In genomic region chr13:73239191-73239746, GRCm38 (mm10) we compare ENCODE assay signal across 36 mouse cellular contexts. TPM values are rescaled to one million over a fixed set of nuclear protein-coding genes. Genes with fewer than 3 reads are reported as not detected.
DNase-seq lines count a peak whose midpoint lies in the region; ATAC-seq and TF ChIP-seq lines count a peak whose summit lies in the region.
"Had no signal": no experiment of that assay in that cellular context is flagged by ENCODE, and none has a peak within 500 bp of the region (broad histone marks: within the 10 kb centered on the region; RNA-seq: fewer than 3 reads in every experiment).

No protein-coding gene starts in this region.

- no peak for ATAC-seq in hindbrain, embryonic 12.5 days (ENCODE audit: low FRiP score)
- no peak for ATAC-seq in hindbrain, postnatal 0 days
- 0 out of 2 replicates have a peak, but pooled peaks have one; percentile 37 for ATAC-seq in midbrain, embryonic 13.5 days
- ATAC-seq in midbrain, embryonic 14.5 days (ENCODE audit: low FRiP score, low TSS enrichment): no peak
- peak; percentile 27; the same call in 1 of the 2 replicates for ATAC-seq in hindbrain, embryonic 16.5 days
- peak; percentile 47; the same call in 1 of the 2 replicates for ATAC-seq in midbrain, postnatal 0 days (ENCODE audit: low FRiP score)
- ATAC-seq: forebrain, embryonic 15.5 days; intestine, postnatal 0 days had no signal

- WGBS in hindbrain, embryonic 12.5 days: 73% methylated on average over 4 of the region's 4 CpGs
- WGBS in hindbrain, postnatal 0 days: 53% methylated on average over 4 of the region's 4 CpGs
- WGBS in midbrain, embryonic 13.5 days: 58% methylated on average over 4 of the region's 4 CpGs
- WGBS in midbrain, embryonic 14.5 days: 38% methylated on average over 4 of the region's 4 CpGs
- 52% methylated on average over 4 of the region's 4 CpGs for WGBS in hindbrain, embryonic 16.5 days
- 41% methylated on average over 4 of the region's 4 CpGs for WGBS in midbrain, postnatal 0 days

- no peak overlapping the region for H3K4me3 ChIP-seq in hindbrain, embryonic 12.5 days
- no peak overlapping the region for H3K4me3 ChIP-seq in hindbrain, postnatal 0 days (ENCODE audit: low read length)
- no peak overlapping the region for H3K4me3 ChIP-seq in midbrain, embryonic 13.5 days (replicated peaks)
- H3K4me3 ChIP-seq in midbrain, embryonic 14.5 days (replicated peaks; ENCODE audit: low read depth, low read length): no peak overlapping the region
- no peak overlapping the region for H3K4me3 ChIP-seq in hindbrain, embryonic 16.5 days (ENCODE audit: low read length)
- no peak overlapping the region for H3K4me3 ChIP-seq in midbrain, postnatal 0 days (ENCODE audit: low read depth, low read length)
- H3K4me3 ChIP-seq: forebrain, embryonic 10.5 days; forebrain, embryonic 15.5 days; gastrocnemius, adult 2 months; heart, embryonic 15.5 days; left cerebral cortex, adult 2 months; limb, embryonic 12.5 days; lung, embryonic 15.5 days; midbrain, embryonic 12.5 days; myocyte; neural tube, embryonic 13.5 days; stomach, embryonic 15.5 days had no signal

- H3K4me2 ChIP-seq in hindbrain, embryonic 12.5 days (replicated peaks): no peak overlapping the region
- no peak overlapping the region for H3K4me2 ChIP-seq in hindbrain, postnatal 0 days (ENCODE audit: low read depth, low read length)
- H3K4me2 ChIP-seq in midbrain, embryonic 13.5 days (replicated peaks): no peak overlapping the region
- H3K4me2 ChIP-seq in midbrain, embryonic 14.5 days (ENCODE audit: low read length): no peak overlapping the region
- no peak overlapping the region for H3K4me2 ChIP-seq in hindbrain, embryonic 16.5 days (ENCODE audit: low read length)
- H3K4me2 ChIP-seq in midbrain, postnatal 0 days (ENCODE audit: low read depth, low read length, poor library complexity, severe bottlenecking): no peak overlapping the region
- H3K4me2 ChIP-seq: forebrain, embryonic 15.5 days; heart, embryonic 15.5 days; limb, embryonic 12.5 days; lung, embryonic 15.5 days; midbrain, embryonic 12.5 days; neural tube, embryonic 13.5 days; stomach, embryonic 15.5 days had no signal

- TF ChIP-seq CTCF in hindbrain, postnatal 0 days (IDR thresholded peaks at IDR 0.05; ENCODE audit: low read depth): no peak
- no peak for TF ChIP-seq CTCF in midbrain, postnatal 0 days (IDR thresholded peaks at IDR 0.05)

- no peaks in the 10 kb centered on the region; the same call in 1 of the 2 replicates for H3K9me3 ChIP-seq in hindbrain, embryonic 12.5 days (replicated peaks)
- peaks cover 4% of the 10 kb centered on the region; the same call in 1 of the 2 replicates for H3K9me3 ChIP-seq in hindbrain, postnatal 0 days (ENCODE audit: low read length)
- H3K9me3 ChIP-seq in midbrain, embryonic 13.5 days: no peaks in the 10 kb centered on the region; the same call in 1 of the 2 replicates
- peaks cover 6% of the 10 kb centered on the region; the same call in 1 of the 2 replicates for H3K9me3 ChIP-seq in midbrain, embryonic 14.5 days (ENCODE audit: control insufficient read depth, low read length)
- no peaks in the 10 kb centered on the region for H3K9me3 ChIP-seq in hindbrain, embryonic 16.5 days (ENCODE audit: control insufficient read depth, low read length)
- H3K9me3 ChIP-seq in midbrain, postnatal 0 days (ENCODE audit: low read length): 0 out of 2 replicates have a peak, but pooled peaks cover 3% of the 10 kb centered on the region
- H3K9me3 ChIP-seq: forebrain, embryonic 15.5 days; heart, embryonic 15.5 days; lung, embryonic 15.5 days; stomach, embryonic 15.5 days had no signal

- H3K4me1 ChIP-seq in hindbrain, embryonic 12.5 days: peaks cover 10% of the 10 kb centered on the region
- no peaks in the 10 kb centered on the region for H3K4me1 ChIP-seq in hindbrain, postnatal 0 days (ENCODE audit: insufficient read depth, low read length)
- peaks cover 18% of the 10 kb centered on the region for H3K4me1 ChIP-seq in midbrain, embryonic 13.5 days (replicated peaks)
- H3K4me1 ChIP-seq in midbrain, embryonic 14.5 days (ENCODE audit: control insufficient read depth, insufficient read depth, low read length): peaks cover 11% of the 10 kb centered on the region; the same call in 1 of the 2 replicates
- H3K4me1 ChIP-seq in hindbrain, embryonic 16.5 days (ENCODE audit: control insufficient read depth, insufficient read depth, low read depth, low read length): no peaks in the 10 kb centered on the region
- H3K4me1 ChIP-seq in midbrain, postnatal 0 days (ENCODE audit: insufficient read depth, low read length): no peaks in the 10 kb centered on the region
- H3K4me1 ChIP-seq: forebrain, embryonic 15.5 days; heart, embryonic 15.5 days; lung, embryonic 15.5 days; stomach, embryonic 15.5 days had no signal

- no peak for DNase-seq in hindbrain, postnatal 0 days (ENCODE audit: low spot score)
- no peak for DNase-seq in midbrain, embryonic 14.5 days
- DNase-seq in midbrain, postnatal 0 days (ENCODE audit: low spot score): no peak
- DNase-seq in urinary bladder, adult 18-20 months (ENCODE audit: low spot score in 2 of 2): no peak
- DNase-seq: adrenal gland, postnatal 36 days; B cell, adult 2 months; cerebellum, adult 8-10 months; cerebellum, postnatal 25 days; gastrocnemius, adult 2 months; gastrocnemius, postnatal 36 days; kidney, postnatal 25 days; right cerebral cortex, postnatal 25 days; thymus, adult 18-20 months; thymus, postnatal 25 days had no signal

- 0 out of 2 replicates have a peak overlapping the region, but pooled peaks have one; percentile 17 for H3K27ac ChIP-seq in hindbrain, embryonic 12.5 days
- H3K27ac ChIP-seq in hindbrain, postnatal 0 days: no peak overlapping the region
- H3K27ac ChIP-seq in midbrain, embryonic 13.5 days: no peak overlapping the region
- H3K27ac ChIP-seq in midbrain, embryonic 14.5 days (replicated peaks; ENCODE audit: low read depth, low read length): no peak overlapping the region; the same call in 1 of the 2 replicates
- no peak overlapping the region for H3K27ac ChIP-seq in hindbrain, embryonic 16.5 days (ENCODE audit: low read depth, low read length)
- H3K27ac ChIP-seq in midbrain, postnatal 0 days (ENCODE audit: low read depth, low read length): no peak overlapping the region
- H3K27ac ChIP-seq: forebrain, embryonic 10.5 days; forebrain, embryonic 15.5 days; gastrocnemius, adult 2 months; heart, embryonic 15.5 days; left cerebral cortex, adult 2 months; limb, embryonic 12.5 days; lung, embryonic 15.5 days; midbrain, embryonic 12.5 days; neural tube, embryonic 13.5 days; stomach, embryonic 15.5 days had no signal

- no peaks in the 10 kb centered on the region for H3K36me3 ChIP-seq in hindbrain, embryonic 12.5 days
- H3K36me3 ChIP-seq in hindbrain, postnatal 0 days (ENCODE audit: insufficient read depth, low read length): no peaks in the 10 kb centered on the region
- no peaks in the 10 kb centered on the region for H3K36me3 ChIP-seq in midbrain, embryonic 13.5 days
- no peaks in the 10 kb centered on the region for H3K36me3 ChIP-seq in midbrain, embryonic 14.5 days (ENCODE audit: control insufficient read depth, insufficient read depth, low read length)
- no peaks in the 10 kb centered on the region for H3K36me3 ChIP-seq in hindbrain, embryonic 16.5 days (ENCODE audit: control insufficient read depth, insufficient read depth, low read length)
- H3K36me3 ChIP-seq in midbrain, postnatal 0 days (ENCODE audit: insufficient read depth, low read length): no peaks in the 10 kb centered on the region
- H3K36me3 ChIP-seq: forebrain, embryonic 10.5 days; forebrain, embryonic 15.5 days; heart, embryonic 15.5 days; limb, embryonic 12.5 days; lung, embryonic 15.5 days; midbrain, embryonic 12.5 days; neural tube, embryonic 13.5 days; stomach, embryonic 15.5 days had no signal

- no peaks in the 10 kb centered on the region for H3K27me3 ChIP-seq in hindbrain, embryonic 12.5 days
- H3K27me3 ChIP-seq in hindbrain, postnatal 0 days (ENCODE audit: insufficient read depth, low read length): no peaks in the 10 kb centered on the region
- no peaks in the 10 kb centered on the region for H3K27me3 ChIP-seq in midbrain, embryonic 13.5 days
- H3K27me3 ChIP-seq in midbrain, embryonic 14.5 days (ENCODE audit: control insufficient read depth, insufficient read depth, low read length): no peaks in the 10 kb centered on the region
- no peaks in the 10 kb centered on the region for H3K27me3 ChIP-seq in hindbrain, embryonic 16.5 days (replicated peaks; ENCODE audit: control insufficient read depth, insufficient read depth, low read length)
- no peaks in the 10 kb centered on the region for H3K27me3 ChIP-seq in midbrain, postnatal 0 days (ENCODE audit: insufficient read depth, low read length)
- H3K27me3 ChIP-seq: forebrain, embryonic 15.5 days; heart, embryonic 15.5 days; limb, embryonic 12.5 days; lung, embryonic 15.5 days; midbrain, embryonic 12.5 days; neural tube, embryonic 13.5 days; stomach, embryonic 15.5 days had no signal

- H3K9ac ChIP-seq in hindbrain, embryonic 12.5 days: no peak overlapping the region
- H3K9ac ChIP-seq in hindbrain, postnatal 0 days (replicated peaks; ENCODE audit: low read length): no peak overlapping the region
- H3K9ac ChIP-seq in midbrain, embryonic 13.5 days (replicated peaks): no peak overlapping the region
- H3K9ac ChIP-seq in midbrain, embryonic 14.5 days (replicated peaks; ENCODE audit: low read length): no peak overlapping the region
- H3K9ac ChIP-seq in hindbrain, embryonic 16.5 days (ENCODE audit: low read depth, low read length): no peak overlapping the region
- no peak overlapping the region for H3K9ac ChIP-seq in midbrain, postnatal 0 days (replicated peaks; ENCODE audit: low read length, poor library complexity, severe bottlenecking)
- H3K9ac ChIP-seq: forebrain, embryonic 15.5 days; heart, embryonic 15.5 days; limb, embryonic 12.5 days; lung, embryonic 15.5 days; midbrain, embryonic 12.5 days; neural tube, embryonic 13.5 days; stomach, embryonic 15.5 days had no signal

RNA-seq across cellular contexts. Expression of gene Irx4, which starts 21.0 kb away (rescaled TPM):
- polyA plus RNA-seq in hindbrain, embryonic 12.5 days (2016; fragmentation: Nextera tagmentation; extraction: Ambion mirVana): 7.6 and 8.7 TPM in 2 replicates
- total RNA-seq in hindbrain, postnatal 0 days (2014; rRNA removed): 4.6 and 5.1 TPM in 2 replicates
- 3.1 and 3.8 TPM in 2 replicates for polyA plus RNA-seq in hindbrain, postnatal 0 days (2015; fragmentation: Nextera tagmentation; extraction: Ambion mirVana)
- 1.2 and 1.5 TPM in 2 replicates for polyA plus RNA-seq in midbrain, embryonic 13.5 days (2015; fragmentation: Nextera tagmentation; extraction: Ambion mirVana)
- 2.3 and 3.0 TPM in 2 replicates for polyA plus RNA-seq in midbrain, embryonic 14.5 days (2014; fragmentation: Nextera tagmentation; extraction: Ambion mirVana)
- polyA plus RNA-seq in hindbrain, embryonic 16.5 days (2015; fragmentation: Nextera tagmentation; extraction: Ambion mirVana): 3.0 and 5.0 TPM in 2 replicates
- 2.8 and 2.9 TPM in 2 replicates for total RNA-seq in midbrain, postnatal 0 days (2014; rRNA removed)
- 0.63 and 1.0 TPM in 2 replicates for polyA plus RNA-seq in midbrain, postnatal 0 days (2015; fragmentation: Nextera tagmentation; extraction: Ambion mirVana)
- total RNA-seq: adrenal gland, adult 18-20 months; adrenal gland, postnatal 36 days; gastrocnemius, adult 2 months; gastrocnemius, postnatal 36 days; layer of hippocampus, adult 18-20 months; layer of hippocampus, postnatal 14 days; left cerebral cortex, adult 2 months; left cerebral cortex, postnatal 25 days; liver, adult 2 months; megakaryocyte progenitor cell, adult 5-6 weeks had no signal
- polyA plus RNA-seq: frontal cortex, adult 2 months; liver, adult 2 months; liver, embryonic 16.5 days; myocyte had no signal

Comparison
In these comparisons a context has a peak if more than half of its experiments do, and no peak if none do; other contexts are left out.
1. ATAC-seq: peak in midbrain, embryonic 13.5 days (single experiment), hindbrain, embryonic 16.5 days (single experiment) and midbrain, postnatal 0 days (single experiment); none in hindbrain, embryonic 12.5 days (single experiment), hindbrain, postnatal 0 days (single experiment) and midbrain, embryonic 14.5 days (single experiment).